Mouse (Mus musculus) ES-E14 (cell line): ENCODE data around the gene Ptcra.

Experiments
- CHD2 ChIP-seq: IDR thresholded peaks from 2 replicates; pipeline ENCODE4 v1.6.1; 2014; ENCODE audit warnings: mild to moderate bottlenecking, low read depth, low read length, inconsistent platforms
- HCFC1 ChIP-seq: IDR thresholded peaks from 2 replicates; pipeline ENCODE4 v1.6.1; 2012; ENCODE audit warnings: low read length, inconsistent platforms, borderline replicate concordance; ENCODE audit not compliant: insufficient read depth
- MAFK ChIP-seq: IDR thresholded peaks from 2 replicates; pipeline ENCODE4 v1.6.1; 2014; ENCODE audit warnings: mild to moderate bottlenecking, low read depth, low read length, inconsistent platforms; ENCODE audit not compliant: insufficient read depth
- ZNF384 ChIP-seq: IDR thresholded peaks from 2 replicates; pipeline ENCODE4 v1.6.1; 2012; ENCODE audit warnings: low read depth, low read length, inconsistent platforms

- TF ChIP-seq CHD2 (no peak), MAFK (no peak), ZNF384 (no peak), HCFC1 (no peak)
Observed at GRCm38 (mm10) chr17:46711612-46712271, 51.8 kb downstream of the Ptcra start.
